Mouse (Mus musculus) limb, embryonic 14.5 days (tissue): ENCODE results near the gene Ank2. TPM values are rescaled to one million over a fixed set of nuclear protein-coding genes. Genes with fewer than 3 reads are reported as not detected.

Experiments used
- ATAC-seq: fragments of 200-750 bp; cut with Nextera tagmentation; 2 replicates; pipeline ENCODE4 v1.8.0; 2017; ENCODE audit warnings: low read depth, moderate number of reproducible peaks, moderate TSS enrichment; ENCODE audit not compliant: low FRiP score
- DNase-seq: peaks from one replicate; pipeline ENCODE4 v3.0.0-alpha.2; 2015; ENCODE audit warnings: low spot score
- H3K27ac ChIP-seq: fragments of 300-500 bp; sonication (generic); replicated peaks from 2 replicates; pipeline ENCODE4 v1.5.1; 2014; ENCODE audit warnings: low read depth, mild to moderate bottlenecking, low read length, moderate library complexity, mixed read lengths
- H3K27me3 ChIP-seq: fragments of 300-500 bp; sonication (generic); 2 replicates; pipeline ENCODE4 v1.6.1; 2014; ENCODE audit warnings: low read length, mixed read lengths; ENCODE audit not compliant: control insufficient read depth, insufficient read depth
- H3K36me3 ChIP-seq: fragments of 300-500 bp; sonication (generic); 2 replicates; pipeline ENCODE4 v1.6.1; 2014; ENCODE audit warnings: mild to moderate bottlenecking, low read length, moderate library complexity, mixed read lengths; ENCODE audit not compliant: control insufficient read depth, insufficient read depth
- H3K4me1 ChIP-seq: fragments of 300-500 bp; sonication (generic); 2 replicates; pipeline ENCODE4 v1.6.1; 2014; ENCODE audit warnings: antibody characterized with exemption, low read length, mixed read lengths; ENCODE audit not compliant: control insufficient read depth, insufficient read depth
- H3K4me2 ChIP-seq: fragments of 300-500 bp; sonication (generic); replicated peaks from 2 replicates; pipeline ENCODE4 v1.6.1; 2014; ENCODE audit warnings: low read depth, mild to moderate bottlenecking, low read length, moderate library complexity; ENCODE audit not compliant: severe bottlenecking
- H3K4me3 ChIP-seq: fragments of 300-500 bp; sonication (generic); replicated peaks from 2 replicates; pipeline ENCODE4 v1.5.1; 2014; ENCODE audit warnings: low read length
- H3K9ac ChIP-seq: fragments of 300-500 bp; sonication (generic); 2 replicates; pipeline ENCODE4 v1.6.1; 2014; ENCODE audit warnings: mild to moderate bottlenecking, low read depth, low read length, moderate library complexity; ENCODE audit not compliant: severe bottlenecking
- H3K9me3 ChIP-seq: fragments of 300-500 bp; sonication (generic); 2 replicates; pipeline ENCODE4 v1.6.1; 2016; ENCODE audit warnings: low read length; ENCODE audit not compliant: control insufficient read depth
- POLR2A ChIP-seq: fragments of 200-500 bp; IDR thresholded peaks from 2 replicates; pipeline ENCODE4 v1.8.0; 2012; ENCODE audit warnings: inconsistent platforms, mild to moderate bottlenecking, moderate library complexity, borderline replicate concordance; ENCODE audit not compliant: insufficient read depth, insufficient read length; ENCODE audit errors: extremely low read depth
- WGBS: fragments of 180-500 bp; shearing (Covaris S2); extraction: QIAGEN DNeasy Blood & Tissue Kit; methylation state at CpG from one replicate; pipeline ENCODE4 v1.1.7; 2014; 5-methylcytosine and 5-hydroxymethylcytosine counted together
- polyA plus RNA-seq, 2 experiments: library from polyadenylated mRNA; depleted of rRNA in 1 of 2; stranded (reverse) in 1 of 2; unstranded in 1 of 2; fragments of >200 nt; fragmentation: Nextera tagmentation in 1 of 2; extraction: Ambion mirVana in 1 of 2; gene quantifications; 2 replicates each; pipeline versions ENCODE4 v1.2.1 to v1.2.3; 2012 to 2014

Gene Ank2
- polyA plus RNA-seq, 2 experiments, result 33.0 to 41.6 TPM

- no peak for DNase-seq
- Histone ChIP-seq H3K4me3 (no peak overlapping the region), H3K36me3 (no peaks in the 10 kb centered on the region), H3K9me3 (no peaks in the 10 kb centered on the region), H3K4me1 (no peaks in the 10 kb centered on the region), H3K27ac (no peak overlapping the region), H3K27me3 (no peaks in the 10 kb centered on the region), H3K9ac (no peak overlapping the region), H3K4me2 (no peak overlapping the region)
- TF ChIP-seq POLR2A, result no peak
- WGBS, result 59% methylated on average over 7 of the region's 7 CpGs
- ATAC-seq, result no peak
Measured at GRCm38 (mm10) chr3:127041288-127041687, 457.9 kb downstream of the Ank2 start.

DNA sequence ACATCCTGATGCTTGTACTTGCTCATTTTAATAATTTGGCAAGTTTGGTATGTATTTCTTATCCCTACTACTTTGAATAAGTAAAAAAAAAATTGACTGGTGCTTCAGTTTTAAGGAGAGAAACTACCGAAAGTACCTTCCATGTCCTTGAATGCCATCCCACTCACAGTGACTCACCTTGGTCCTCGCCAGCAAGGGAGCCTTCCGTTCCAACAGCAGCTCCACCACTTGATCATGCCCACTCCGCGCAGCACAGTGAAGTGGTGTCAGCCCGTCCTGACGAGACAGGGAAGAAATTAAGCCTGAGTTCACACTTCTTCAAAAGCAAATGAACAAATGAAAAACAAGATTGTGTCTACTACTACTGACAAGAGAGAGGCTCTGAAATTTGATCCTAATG is 460.6 kb downstream of the Ank2 start:
- H3K4me3 ChIP-seq, result no peak overlapping the region
- no peaks in the 10 kb centered on the region for H3K4me1 ChIP-seq
- ATAC-seq (no peak), DNase-seq (no peak)
- no peak overlapping the region for H3K27ac ChIP-seq
- H3K4me2 ChIP-seq, result no peak overlapping the region
- WGBS, result 71% methylated on average over 7 of the region's 7 CpGs
- no peaks in the 10 kb centered on the region for H3K9me3 ChIP-seq
- no peak for TF ChIP-seq POLR2A
- no peaks in the 10 kb centered on the region for H3K27me3 ChIP-seq
- no peaks in the 10 kb centered on the region for H3K36me3 ChIP-seq
- H3K9ac ChIP-seq, result no peak overlapping the region

DNA sequence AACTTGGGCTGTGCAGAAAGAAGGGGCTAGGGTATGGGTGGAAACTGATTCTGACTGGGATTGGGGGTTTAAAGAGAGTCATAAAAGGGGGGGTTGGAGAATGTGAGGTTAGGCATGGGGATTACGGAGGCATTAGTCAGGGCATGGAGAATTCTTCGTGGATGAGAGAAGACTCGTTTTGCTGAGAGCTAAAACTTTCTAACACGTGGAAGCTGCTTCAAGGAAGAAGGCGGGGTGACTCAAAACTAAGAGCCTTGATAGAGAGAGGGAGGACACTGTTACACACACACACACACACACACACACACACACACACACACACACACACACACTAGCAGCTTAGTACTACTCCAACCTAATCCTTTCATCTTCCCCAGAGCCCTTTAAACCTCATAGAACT is 463.0 kb downstream of the Ank2 start:
- no peak for TF ChIP-seq POLR2A
- no peaks in the 10 kb centered on the region for H3K4me1 ChIP-seq
- no peak overlapping the region for H3K9ac ChIP-seq
- 56% methylated on average over 5 of the region's 5 CpGs for WGBS
- no peaks in the 10 kb centered on the region for H3K27me3 ChIP-seq
- no peak overlapping the region; the same call in 1 of the 2 replicates for H3K27ac ChIP-seq
- H3K4me3 ChIP-seq, result no peak overlapping the region
- H3K9me3 ChIP-seq, result no peaks in the 10 kb centered on the region
- ATAC-seq (no peak), DNase-seq (no peak)
- H3K36me3 ChIP-seq, result 0 out of 2 replicates have a peak, but pooled peaks cover 3% of the 10 kb centered on the region
- no peak overlapping the region for H3K4me2 ChIP-seq

DNA sequence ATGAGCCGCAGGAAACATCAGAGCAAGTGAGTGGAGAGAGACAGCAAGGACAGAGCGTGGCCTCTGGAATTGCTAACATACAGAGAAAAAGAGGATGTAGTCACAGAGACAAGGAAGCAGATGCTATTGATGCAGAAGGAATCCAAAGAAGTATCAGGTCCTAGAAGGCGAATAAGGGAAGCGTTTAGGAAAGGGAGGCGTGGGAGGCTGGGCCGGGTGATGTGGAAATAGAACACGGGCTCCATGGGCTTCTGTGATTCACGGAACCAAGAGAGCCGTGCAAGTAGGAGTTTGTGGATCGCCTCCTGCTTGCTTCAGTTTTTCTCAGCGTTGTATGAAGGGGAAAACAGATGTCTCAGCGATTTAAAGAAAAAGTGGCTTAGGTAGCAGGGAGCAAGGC is 463.6 kb downstream of the Ank2 start:
- H3K9me3 ChIP-seq, result no peaks in the 10 kb centered on the region
- no peak overlapping the region for H3K27ac ChIP-seq
- no peaks in the 10 kb centered on the region for H3K4me1 ChIP-seq
- ATAC-seq (no peak), DNase-seq (no peak)
- no peaks in the 10 kb centered on the region for H3K27me3 ChIP-seq
- H3K4me2 ChIP-seq, result no peak overlapping the region
- H3K9ac ChIP-seq, result no peak overlapping the region
- H3K36me3 ChIP-seq, result 0 out of 2 replicates have a peak, but pooled peaks cover 3% of the 10 kb centered on the region
- 80% methylated on average over 12 of the region's 12 CpGs for WGBS
- no peak overlapping the region for H3K4me3 ChIP-seq
- no peak for TF ChIP-seq POLR2A

DNA sequence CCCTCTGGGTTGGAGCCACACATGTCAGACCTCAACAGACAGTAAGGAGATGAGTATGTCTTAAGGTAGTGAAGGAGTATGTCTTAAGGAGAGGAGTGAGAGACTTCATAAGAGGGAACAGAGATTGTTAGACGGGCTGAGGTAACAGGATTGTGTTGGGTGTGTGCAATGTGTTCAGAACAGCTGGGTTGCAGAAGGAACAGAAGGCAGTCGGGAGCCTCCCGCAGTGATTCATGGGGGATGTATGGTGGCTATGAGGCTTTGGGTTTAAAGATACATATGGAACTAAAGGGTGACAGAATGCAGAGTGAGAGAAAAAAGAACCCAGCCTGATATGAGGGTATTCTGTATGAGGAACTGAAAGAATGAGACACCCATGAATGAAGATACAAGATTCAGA is 464.2 kb downstream of the Ank2 start:
- no peak overlapping the region for H3K4me2 ChIP-seq
- ATAC-seq, result no peak

GRCm38 (mm10) chr3:127023992-127024391 is 475.2 kb downstream of the Ank2 start:
- Histone ChIP-seq H3K4me3 (no peak overlapping the region), H3K27me3 (no peaks in the 10 kb centered on the region), H3K9ac (no peak overlapping the region), H3K9me3 (no peaks in the 10 kb centered on the region), H3K27ac (no peak overlapping the region), H3K4me2 (no peak overlapping the region), H3K4me1 (peaks cover 12% of the 10 kb centered on the region), H3K36me3 (no peaks in the 10 kb centered on the region)
- no peak for TF ChIP-seq POLR2A
- WGBS, result 94% methylated on average over 4 of the region's 4 CpGs
- DNase-seq, result no peak
- ATAC-seq, result no peak

More for the DNA sequence above, 464.2 kb downstream of the Ank2 start:
- H3K27ac ChIP-seq, result no peak overlapping the region
- no peak for DNase-seq
- no peaks in the 10 kb centered on the region for H3K4me1 ChIP-seq
- no peak overlapping the region for H3K4me3 ChIP-seq
- no peaks in the 10 kb centered on the region for H3K27me3 ChIP-seq
- TF ChIP-seq POLR2A, result no peak
- WGBS, result 86% methylated on average over 3 of the region's 3 CpGs
- no peak overlapping the region for H3K9ac ChIP-seq
- H3K36me3 ChIP-seq, result 0 out of 2 replicates have a peak, but pooled peaks cover 3% of the 10 kb centered on the region
- no peaks in the 10 kb centered on the region for H3K9me3 ChIP-seq
